Mouse (Mus musculus) Patski (cell line): ENCODE measurements around the gene Fuca1. TPM values are rescaled to one million over a fixed set of nuclear protein-coding genes. Genes with fewer than 3 reads are reported as not detected.

Experiments used
- ATAC-seq: fragments of 100-300 bp; one replicate; pipeline ENCODE4 v1.8.0; 2021
- CTCF ChIA-PET: fragments of 350-600 bp; sonication (Branson Sonifier 250); formaldehyde crosslinking; loops from one replicate; lab custom pipeline; 2022; ENCODE audit warnings: inconsistent platforms; lab: Charles Lee
- POLR2A ChIA-PET: fragments of 350-600 bp; sonication (Branson Sonifier 250); formaldehyde crosslinking; loops from one replicate; lab custom pipeline; 2022; ENCODE audit warnings: antibody characterized with exemption, inconsistent platforms; lab: Charles Lee
- DNase-seq: peaks from one replicate; pipeline ENCODE4 v3.0.0-alpha.2; 2011; ENCODE audit warnings: low read depth, low spot score
- H3K27me3 ChIP-seq: fragments of 371-371 bp; one replicate; pipeline ENCODE4 v1.5.1; 2021
- CTCF ChIP-seq: fragments of 100-300 bp; IDR thresholded peaks from one replicate; pipeline ENCODE4 v1.5.1; 2021
- in situ Hi-C: fragments of 300-500 bp; cut with MboI; formaldehyde crosslinking; loops from 3 replicates; pipeline ENCODE4 v1.11.1; 2018; ENCODE audit warnings: low pct_unique_long_range_greater_than_20kb, mixed read lengths
- polyA plus RNA-seq: library from polyadenylated mRNA; unstranded; gene quantifications from one replicate; pipeline ENCODE4 v1.2.3, GENCODE M21; 2021

Fuca1 gene
- polyA plus RNA-seq, 1 experiment from 2014 or later: 44.4 TPM

DNA sequence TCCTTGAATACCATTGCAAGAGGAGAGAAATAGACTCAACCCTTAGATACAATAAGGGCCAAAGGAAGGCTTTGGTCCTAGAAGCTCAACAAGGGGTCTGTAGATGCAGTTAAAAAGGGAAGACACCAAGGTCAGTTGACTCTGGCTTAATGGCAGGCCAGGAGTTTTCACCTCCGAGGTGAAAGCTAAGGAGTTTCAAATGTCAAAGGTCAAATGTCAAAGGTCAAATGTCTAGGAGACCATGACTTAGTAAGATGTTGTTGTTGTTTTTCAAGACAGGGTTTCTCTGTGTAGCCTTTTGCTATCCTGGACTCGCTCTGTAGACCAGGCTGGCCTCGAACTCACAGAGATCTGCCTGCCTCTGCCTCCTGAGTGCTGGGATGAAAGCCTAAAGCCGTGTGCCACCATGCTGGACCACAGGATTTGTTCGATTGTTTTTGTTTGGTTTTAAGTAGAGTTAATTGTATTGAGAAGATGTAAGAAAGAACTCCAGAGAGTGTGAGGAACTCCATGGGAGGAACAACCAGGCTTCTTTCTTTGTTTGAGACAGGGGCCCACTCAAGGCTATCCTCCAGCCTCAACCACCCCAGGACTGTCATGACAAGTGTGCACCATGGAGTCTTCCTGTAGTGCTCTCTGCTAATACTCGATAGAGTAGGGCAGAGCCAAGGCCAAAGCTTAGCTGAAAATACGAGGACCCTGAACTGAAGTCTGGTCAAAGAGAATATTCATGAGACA is 31.2 kb upstream of the Fuca1 start:
- ChIA-PET CTCF (interaction anchor here (1.1 kb wide), 1 partner anchor 10 kb away, joined by 3 read pairs; no protein-coding TSS in a partner anchor), POLR2A (no interaction called here)
- ATAC-seq (no peak), DNase-seq (no peak)
- no peak for TF ChIP-seq CTCF
- in situ Hi-C loops: no loop called here
- H3K27me3 ChIP-seq: no peaks in the 10 kb centered on the region

DNA sequence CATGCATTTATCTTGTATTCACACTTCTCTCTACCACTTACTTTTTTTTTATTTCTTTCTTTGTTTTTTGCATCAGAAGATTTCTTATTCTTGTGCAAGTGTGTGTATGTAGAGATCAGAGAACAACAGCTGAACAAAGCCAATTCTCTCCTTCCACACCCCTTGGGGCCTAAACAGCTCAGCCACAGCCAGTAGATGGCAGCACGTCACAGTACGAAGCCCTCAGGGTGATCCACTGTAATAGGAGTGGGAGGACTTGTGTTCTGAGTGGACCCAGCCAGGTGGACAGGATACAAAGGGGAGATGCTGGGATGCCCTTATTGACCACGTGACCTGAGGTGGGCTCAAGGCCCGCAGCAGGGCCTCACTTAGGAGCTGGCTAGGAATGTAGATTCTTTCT is 30.7 kb upstream of the Fuca1 start:
- peak; percentile 53 for TF ChIP-seq CTCF
- ChIA-PET CTCF (interaction anchor here (1.1 kb wide), 1 partner anchor 9 kb away, joined by 3 read pairs; no protein-coding TSS in a partner anchor), POLR2A (no interaction called here)
- no peak for ATAC-seq
- H3K27me3 ChIP-seq: no peaks in the 10 kb centered on the region
- no peak for DNase-seq
- in situ Hi-C loops: no loop called here

DNA sequence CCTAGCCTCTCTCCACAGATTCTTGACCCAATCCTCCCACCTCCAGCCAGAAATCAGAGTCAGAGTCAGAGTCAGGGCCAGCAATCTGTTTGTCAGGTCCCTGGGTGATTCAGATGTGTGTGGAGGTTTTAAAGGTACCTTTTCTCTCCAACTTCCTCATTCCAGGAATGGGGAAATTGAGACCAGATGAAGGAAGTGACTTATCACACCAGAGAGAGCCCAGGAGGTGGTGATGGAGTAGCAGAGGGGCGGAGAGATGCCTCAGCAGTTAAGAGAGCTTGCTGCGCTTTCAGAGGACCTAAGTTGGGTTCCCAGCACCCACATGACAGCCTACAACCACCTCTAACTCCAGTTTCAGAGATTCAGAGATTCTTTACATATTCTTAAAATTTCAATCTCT is 29.0 kb upstream of the Fuca1 start:
- CTCF ChIA-PET: no interaction called here
- POLR2A ChIA-PET: no interaction called here
- no peak for TF ChIP-seq CTCF
- in situ Hi-C loops: no loop called here
- no peak for ATAC-seq
- no peaks in the 10 kb centered on the region for H3K27me3 ChIP-seq
- no peak for DNase-seq

DNA sequence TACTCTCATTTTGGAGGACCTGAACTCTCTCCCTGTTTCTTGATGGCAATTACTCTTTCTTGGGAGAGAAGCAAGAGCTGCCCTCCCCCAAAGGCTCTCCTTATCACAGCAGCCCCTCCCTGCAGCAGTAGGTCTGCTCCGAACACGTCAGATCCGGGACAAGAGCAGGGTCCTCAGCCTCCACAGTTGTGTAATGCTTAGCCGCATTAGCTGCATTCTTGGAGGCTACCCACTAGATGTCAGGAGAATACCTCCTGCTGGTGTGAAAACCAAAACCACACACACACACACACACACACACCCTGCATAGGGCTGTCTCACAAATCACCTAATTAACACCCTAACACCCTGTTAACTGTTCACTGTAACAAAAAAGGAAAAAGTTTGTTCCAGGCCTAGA is 27.7 kb upstream of the Fuca1 start:
- DNase-seq (no peak), ATAC-seq (no peak)
- ChIA-PET CTCF (interaction anchor here (0.9 to 1.5 kb wide), 3 partner anchors 27 to 92 kb away, joined by 3 to 4 read pairs (median 3); partner anchors contain the start of gene Fuca1), POLR2A (no interaction called here)
- no peak for TF ChIP-seq CTCF
- in situ Hi-C loops: no loop called here
- H3K27me3 ChIP-seq: no peaks in the 10 kb centered on the region

DNA sequence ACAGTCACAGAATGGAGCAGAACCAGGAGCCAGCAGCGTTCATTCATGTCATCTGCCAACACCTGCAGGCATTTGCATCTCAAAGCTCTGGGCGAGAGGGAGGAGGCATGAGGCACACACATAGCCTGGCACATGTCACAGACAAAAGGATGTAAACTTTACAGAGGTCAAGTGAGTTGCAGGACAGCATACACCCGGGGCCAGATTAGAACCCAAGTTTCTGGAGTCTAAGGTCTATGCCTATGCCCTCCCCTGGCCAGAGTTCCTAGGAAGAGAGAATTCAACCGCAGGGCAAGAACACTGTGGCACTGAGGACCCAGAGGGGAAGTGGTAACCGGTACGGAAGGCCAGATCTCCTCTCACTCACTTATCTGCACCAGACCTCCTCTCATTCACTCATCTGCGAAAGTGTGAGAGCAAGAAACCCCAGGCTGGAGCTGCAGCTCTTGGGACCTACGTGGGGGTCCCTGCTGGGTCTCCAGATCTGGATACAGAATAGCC is 25.4 kb upstream of the Fuca1 start, which contains the start of gene Cnr2:
Gene Cnr2, plus strand, starts transcription at position 324 of the 501 bp plus-strand sequence.
- no peaks in the 10 kb centered on the region for H3K27me3 ChIP-seq
- POLR2A ChIA-PET: no interaction called here
- CTCF ChIA-PET: interaction anchor here (0.6 to 1.0 kb wide), 2 partner anchors 10 to 25 kb away, joined by 3 read pairs; no protein-coding TSS in a partner anchor
- DNase-seq (no peak), ATAC-seq (no peak)
- no peak for TF ChIP-seq CTCF
- in situ Hi-C loops: no loop called here

DNA sequence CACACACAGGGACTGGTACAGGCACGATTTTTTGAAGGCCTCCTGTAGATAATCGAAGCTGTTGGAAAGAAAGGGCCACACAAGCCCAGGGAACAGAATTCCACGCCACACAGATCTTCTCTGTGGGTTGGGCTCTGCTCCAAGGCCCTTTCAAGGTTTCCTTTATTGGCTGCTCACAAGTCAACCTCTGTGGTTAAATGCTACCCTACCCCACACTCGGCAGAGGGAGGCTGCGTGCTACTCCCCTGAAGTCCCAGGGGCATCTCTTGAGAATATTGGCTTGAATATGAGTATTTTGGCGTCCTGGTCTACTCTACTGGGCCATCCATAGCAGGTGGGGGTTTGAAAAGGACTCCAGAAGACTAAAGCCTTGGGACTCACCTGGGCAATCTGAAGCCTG is 24.4 kb upstream of the Fuca1 start:
- in situ Hi-C loops: no loop called here
- H3K27me3 ChIP-seq: no peaks in the 10 kb centered on the region
- ChIA-PET POLR2A (no interaction called here), CTCF (no interaction called here)
- DNase-seq (no peak), ATAC-seq (no peak)
- TF ChIP-seq CTCF: no peak

DNA sequence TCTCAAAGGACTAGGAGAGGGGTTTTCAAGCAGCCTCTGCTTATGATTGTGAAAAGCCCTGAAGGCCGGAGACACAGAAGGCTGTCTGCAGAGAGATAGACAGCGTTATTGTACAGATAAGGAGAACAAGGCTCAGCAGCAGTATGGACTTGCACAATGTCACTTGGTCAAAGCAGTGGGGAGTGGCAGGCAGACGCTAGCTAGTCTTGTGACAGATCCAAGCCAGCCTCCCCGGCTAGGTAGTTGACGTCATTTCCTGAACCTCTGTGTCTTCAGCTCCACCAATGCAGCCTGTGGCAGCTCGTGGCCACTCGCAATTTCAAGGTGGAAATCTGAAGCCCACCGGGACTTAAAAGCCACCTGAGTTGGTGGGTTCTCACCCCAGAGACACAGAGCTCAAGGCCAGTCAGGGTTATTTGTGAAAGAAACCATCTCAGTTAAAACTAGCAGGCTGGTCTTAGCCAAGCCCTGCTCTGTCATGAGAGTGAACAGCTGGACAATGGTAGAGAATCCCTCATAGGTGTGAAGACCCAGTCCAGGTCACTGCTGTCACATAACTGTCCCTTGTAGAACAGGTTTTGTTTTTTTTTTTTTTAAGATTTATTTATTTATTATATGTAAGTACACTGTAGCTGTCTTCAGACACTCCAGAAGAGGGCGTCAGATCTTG is 22.0 kb upstream of the Fuca1 start:
- in situ Hi-C loops: no loop called here
- POLR2A ChIA-PET: no interaction called here
- ATAC-seq: no peak
- CTCF ChIA-PET: interaction anchor here (0.5 to 2.4 kb wide), 2 partner anchors 9 to 22 kb away, joined by 3 to 8 read pairs; partner anchors contain the start of gene Fuca1
- no peak for DNase-seq
- TF ChIP-seq CTCF: no peak
- no peaks in the 10 kb centered on the region for H3K27me3 ChIP-seq

DNA sequence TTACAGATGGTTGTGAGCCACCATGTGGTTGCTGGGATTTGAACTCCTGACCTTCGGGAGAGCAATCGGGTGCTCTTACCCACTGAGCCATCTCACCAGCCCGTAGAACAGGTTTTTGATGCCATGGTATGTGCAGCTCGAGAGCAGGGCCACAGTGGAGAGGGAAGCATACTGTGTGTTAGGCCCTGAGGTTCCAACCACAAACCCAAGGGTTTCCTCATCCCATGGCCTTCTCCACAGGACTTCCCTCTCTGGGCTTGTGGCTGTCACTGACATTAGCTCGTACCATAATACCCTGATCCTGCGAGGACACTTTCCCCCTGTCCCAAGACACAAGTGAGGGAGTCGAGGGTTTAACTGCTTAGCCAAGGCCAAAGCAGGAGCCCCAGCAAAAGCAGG is 21.5 kb upstream of the Fuca1 start:
- no peak for ATAC-seq
- no peak for TF ChIP-seq CTCF
- no peaks in the 10 kb centered on the region for H3K27me3 ChIP-seq
- CTCF ChIA-PET: interaction anchor here (0.5 to 2.4 kb wide), 2 partner anchors 9 to 21 kb away, joined by 3 to 8 read pairs; partner anchors contain the start of gene Fuca1
- DNase-seq: no peak
- in situ Hi-C loops: no loop called here
- POLR2A ChIA-PET: no interaction called here

DNA sequence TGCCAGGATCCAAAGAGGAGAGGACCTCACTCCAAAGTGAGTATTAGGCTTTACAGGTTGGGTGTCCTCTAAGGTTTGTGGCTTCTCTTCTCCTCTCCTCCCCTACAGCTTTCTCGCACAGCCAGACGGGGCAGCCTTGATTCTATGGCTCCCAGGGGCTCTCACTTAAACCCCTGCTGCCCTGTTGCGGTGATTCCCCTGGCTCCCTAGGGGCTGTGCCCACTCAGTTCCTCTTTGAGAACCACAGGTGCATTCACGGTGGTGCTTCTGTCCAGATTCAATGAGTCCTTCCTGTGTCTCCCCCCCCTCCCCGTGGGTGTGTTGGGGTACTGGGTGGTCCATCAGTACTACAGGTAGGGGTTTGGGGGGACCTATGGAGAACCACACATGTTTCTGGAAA is 20.5 kb upstream of the Fuca1 start:
- in situ Hi-C loops: loop anchor here (25.0 kb wide), 1 partner anchor 388 kb away; no protein-coding TSS in a partner anchor
- ChIA-PET POLR2A (no interaction called here), CTCF (no interaction called here)

DNA sequence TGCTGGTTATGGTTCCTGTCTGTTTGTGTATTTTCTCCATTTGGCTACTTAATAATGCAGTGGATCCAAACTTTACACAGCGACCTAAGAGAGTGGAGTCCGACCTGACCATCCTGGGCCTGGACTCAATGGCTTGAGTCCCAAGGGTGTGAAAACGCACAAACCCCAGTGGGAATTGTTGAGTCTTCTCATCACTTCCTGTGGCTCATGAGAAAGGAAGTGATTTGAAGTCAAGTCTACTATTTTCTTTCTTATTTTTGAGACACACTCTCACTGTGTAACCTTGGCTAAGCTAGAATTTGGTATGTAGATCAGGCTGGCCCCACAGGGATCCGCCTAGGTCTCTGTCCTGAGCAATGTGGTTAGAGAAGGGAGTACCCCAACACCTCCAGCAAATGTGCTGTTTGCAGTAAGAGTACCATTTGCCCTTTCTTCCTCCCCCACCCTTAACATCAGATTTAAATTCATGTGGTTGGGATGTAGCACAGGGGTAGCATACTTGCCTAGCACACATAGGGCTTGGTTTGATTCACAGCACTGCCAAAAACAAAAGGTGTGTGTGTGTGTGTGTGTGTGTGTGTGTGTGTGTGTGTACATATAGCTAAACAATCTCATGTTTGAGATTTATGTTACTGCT is 17.8 kb upstream of the Fuca1 start:
- CTCF ChIA-PET: no interaction called here
- ATAC-seq: no peak
- no peaks in the 10 kb centered on the region for H3K27me3 ChIP-seq
- no peak for DNase-seq
- TF ChIP-seq CTCF: no peak
- POLR2A ChIA-PET: no interaction called here
- in situ Hi-C loops: loop anchor here (25.0 kb wide), 1 partner anchor 390 kb away; no protein-coding TSS in a partner anchor

More for the DNA sequence above, 20.5 kb upstream of the Fuca1 start:
- no peak for TF ChIP-seq CTCF
- H3K27me3 ChIP-seq: no peaks in the 10 kb centered on the region
- no peak for ATAC-seq
- DNase-seq: no peak
